Mouse (Mus musculus) midbrain, embryonic 15.5 days (tissue): ENCODE measurements at regions not wholly inside any gene's neighbourhood (a gene's known extent, or its start where the extent isn't known, plus 50 kb on each side); places are given as distances from the start of the nearest gene placed in this dataset.
"Not testable (repeated sequence)": the region's sequence is repeated elsewhere in the genome, so short reads cannot be mapped to it uniquely, and the experiment has no call there.

Experiments
- ATAC-seq: fragments of 200-750 bp; cut with Nextera tagmentation; replicated peaks from 2 replicates; pipeline ENCODE4 v1.8.0; 2017; ENCODE audit warnings: moderate TSS enrichment
- H3K27ac ChIP-seq: fragments of 300-500 bp; sonication (generic); 2 replicates; pipeline ENCODE4 v1.5.1; 2015; ENCODE audit warnings: mild to moderate bottlenecking, inconsistent platforms
- H3K27me3 ChIP-seq: fragments of 300-500 bp; sonication (generic); replicated peaks from 2 replicates; pipeline ENCODE4 v1.6.1; 2015; ENCODE audit warnings: inconsistent platforms
- H3K36me3 ChIP-seq: fragments of 300-500 bp; sonication (generic); replicated peaks from 2 replicates; pipeline ENCODE4 v1.6.1; 2015; ENCODE audit warnings: inconsistent platforms
- H3K4me1 ChIP-seq: fragments of 300-500 bp; sonication (generic); 2 replicates; pipeline ENCODE4 v1.6.1; 2015; ENCODE audit warnings: inconsistent platforms
- H3K4me2 ChIP-seq: fragments of 300-500 bp; sonication (generic); 2 replicates; pipeline ENCODE4 v1.6.1; 2015; ENCODE audit warnings: inconsistent platforms, mild to moderate bottlenecking, moderate library complexity
- H3K4me3 ChIP-seq: fragments of 300-500 bp; sonication (generic); 2 replicates; pipeline ENCODE4 v1.5.1; 2015; ENCODE audit warnings: mild to moderate bottlenecking, inconsistent platforms
- H3K9ac ChIP-seq: fragments of 300-500 bp; sonication (generic); 2 replicates; pipeline ENCODE4 v1.6.1; 2015; ENCODE audit warnings: mild to moderate bottlenecking, inconsistent platforms
- H3K9me3 ChIP-seq: fragments of 300-500 bp; sonication (generic); 2 replicates; pipeline ENCODE4 v1.6.1; 2016; ENCODE audit warnings: inconsistent platforms
- WGBS: fragments of 180-500 bp; shearing (Covaris S2); methylation state at CpG from one replicate; pipeline ENCODE4 v1.1.7; 2015; ENCODE audit warnings: mixed read lengths; 5-methylcytosine and 5-hydroxymethylcytosine counted together

DNA sequence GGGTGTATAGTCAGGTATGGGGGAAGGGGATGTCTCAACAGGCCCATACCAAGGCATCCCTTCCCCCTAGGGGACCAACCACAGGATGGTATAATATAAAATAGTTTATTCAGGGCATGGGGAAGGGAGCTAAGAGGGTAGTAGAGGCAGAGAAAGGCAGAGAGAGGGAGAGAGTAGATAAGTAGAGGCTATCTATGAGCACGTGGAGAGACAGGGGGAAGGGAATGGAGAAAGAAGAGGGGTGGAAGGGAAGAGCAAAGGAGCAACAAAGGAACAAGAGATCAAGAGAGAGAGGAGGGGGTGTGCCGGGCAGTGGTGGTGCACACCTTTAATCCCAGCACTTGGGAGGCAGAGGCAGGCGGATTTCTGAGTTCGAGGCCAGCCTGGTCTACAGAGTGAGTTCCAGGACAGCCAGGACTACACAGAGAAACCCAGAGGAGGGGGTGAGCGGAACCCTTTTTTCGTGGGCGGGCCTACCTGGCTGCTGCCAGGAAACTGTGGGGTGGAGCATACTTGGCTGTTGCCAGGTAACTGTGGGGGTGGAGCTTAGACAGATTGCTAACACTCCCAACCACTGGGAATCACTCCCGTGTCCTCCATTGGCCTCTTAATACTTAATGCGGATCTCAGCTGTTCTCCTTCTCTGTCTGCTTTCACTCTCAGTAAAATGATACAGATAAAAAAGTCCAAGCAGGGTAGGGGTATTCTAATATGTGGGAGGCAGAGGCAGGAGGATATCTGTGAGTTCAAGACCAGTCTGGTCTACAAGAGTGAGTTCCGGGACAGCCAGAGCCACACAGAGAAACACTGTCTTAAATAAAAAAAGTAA lies 79.3 kb upstream of the Med13l start:
- Histone ChIP-seq H3K27me3 (no peaks in the 10 kb centered on the region; the same call in 1 of the 2 replicates), H3K4me3 (no peak overlapping the region), H3K4me2 (no peak overlapping the region), H3K27ac (no peak overlapping the region), H3K9me3 (no peaks in the 10 kb centered on the region), H3K36me3 (no peaks in the 10 kb centered on the region), H3K4me1 (peaks cover 6% of the 10 kb centered on the region), H3K9ac (no peak overlapping the region)
- WGBS: 78% methylated on average over 10 of the region's 10 CpGs
- no peak for ATAC-seq

DNA sequence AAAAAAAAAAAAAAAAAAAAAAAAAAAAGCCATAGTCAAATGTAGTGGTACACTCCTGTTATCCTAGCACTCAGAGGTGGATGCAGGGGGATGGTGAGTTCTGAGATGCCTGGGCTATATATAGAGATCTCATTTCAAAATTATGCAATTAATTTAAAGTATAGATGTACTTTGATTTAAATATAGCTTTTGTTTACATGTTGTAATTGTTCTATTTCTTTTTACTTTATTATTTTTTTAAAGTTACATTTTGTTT lies 78.8 kb upstream of the Med13l start:
- no peaks in the 10 kb centered on the region; the same call in 1 of the 2 replicates for H3K27me3 ChIP-seq
- no peak for ATAC-seq

DNA sequence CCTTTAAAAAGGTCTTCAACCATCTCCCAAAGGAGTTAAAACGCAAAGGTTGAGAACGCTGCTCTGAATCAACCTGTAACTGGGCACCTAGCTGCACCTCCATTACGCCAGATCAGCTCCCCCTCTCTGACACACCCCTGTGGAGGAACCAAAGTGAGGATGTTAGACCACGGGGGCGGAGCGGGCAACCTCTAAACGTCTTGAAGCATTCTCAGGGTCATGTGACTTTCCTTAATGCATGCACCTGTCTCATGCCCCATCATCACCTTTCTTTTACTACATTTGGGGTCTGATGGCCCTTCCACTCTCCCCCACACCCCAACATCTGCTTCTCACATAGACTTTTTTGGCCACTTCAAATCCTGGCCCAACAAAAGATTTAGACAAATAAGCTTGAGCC lies 77.9 kb upstream of the Med13l start:
- Histone ChIP-seq H3K9ac (no peak overlapping the region), H3K4me1 (peaks cover 6% of the 10 kb centered on the region), H3K27ac (no peak overlapping the region), H3K27me3 (no peaks in the 10 kb centered on the region), H3K4me2 (no peak overlapping the region), H3K9me3 (no peaks in the 10 kb centered on the region), H3K36me3 (no peaks in the 10 kb centered on the region), H3K4me3 (no peak overlapping the region)
- 49% methylated on average over 7 of the region's 7 CpGs for WGBS
- no peak for ATAC-seq

More for the DNA sequence above, 78.8 kb upstream of the Med13l start:
- Histone ChIP-seq H3K36me3 (no peaks in the 10 kb centered on the region), H3K4me3 (no peak overlapping the region), H3K4me2 (no peak overlapping the region), H3K27ac (no peak overlapping the region), H3K9ac (no peak overlapping the region), H3K9me3 (no peaks in the 10 kb centered on the region), H3K4me1 (peaks cover 6% of the 10 kb centered on the region)

DNA sequence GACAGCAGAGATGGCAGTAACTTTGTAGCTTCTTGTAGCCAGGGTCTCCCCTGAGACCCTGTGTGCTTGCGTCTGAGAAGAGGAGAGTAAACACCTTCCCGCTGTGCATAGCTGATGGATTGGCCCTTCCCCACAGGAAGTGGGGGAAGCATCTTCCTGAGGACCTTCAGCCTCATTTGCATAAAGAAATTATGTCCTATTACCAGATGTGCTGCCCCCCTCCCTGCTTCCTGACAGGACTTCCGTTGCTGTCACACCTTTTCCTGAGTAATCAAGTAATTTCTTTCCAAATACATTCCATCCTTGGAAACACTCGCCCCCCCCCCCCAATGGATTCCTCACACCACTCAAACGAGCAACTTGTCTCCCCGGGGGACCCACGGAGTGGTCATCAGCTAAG lies 77.5 kb upstream of the Med13l start:
- Histone ChIP-seq H3K4me3 (no peak overlapping the region), H3K36me3 (no peaks in the 10 kb centered on the region), H3K4me2 (no peak overlapping the region), H3K9me3 (no peaks in the 10 kb centered on the region), H3K27me3 (no peaks in the 10 kb centered on the region), H3K9ac (no peak overlapping the region), H3K27ac (no peak overlapping the region), H3K4me1 (peaks cover 4% of the 10 kb centered on the region)
- WGBS: 7% methylated on average over 7 of the region's 7 CpGs
- no peak for ATAC-seq

DNA sequence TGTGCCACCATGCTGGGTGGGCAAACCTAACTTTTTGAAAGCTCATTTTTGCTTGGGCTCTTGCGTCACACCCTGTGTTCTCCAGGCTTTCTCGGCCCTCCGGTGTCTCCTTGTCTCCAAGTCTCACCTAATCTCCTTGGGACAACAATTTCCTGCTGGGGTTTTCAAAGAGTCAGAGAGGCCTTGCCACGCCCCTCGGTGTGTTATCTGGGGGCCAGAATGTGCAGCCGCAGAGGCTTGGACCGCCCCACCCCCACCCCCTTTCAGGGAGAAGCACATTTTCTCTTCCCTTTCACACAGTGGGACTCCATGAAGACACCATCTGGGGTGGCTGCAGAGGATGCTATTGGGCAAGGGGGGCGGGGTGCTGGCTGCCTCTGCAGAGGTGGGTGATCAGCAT lies 76.9 kb upstream of the Med13l start:
- WGBS: 11% methylated on average over 8 of the region's 8 CpGs
- Histone ChIP-seq H3K9me3 (no peaks in the 10 kb centered on the region), H3K4me2 (no peak overlapping the region), H3K27me3 (no peaks in the 10 kb centered on the region), H3K9ac (no peak overlapping the region), H3K27ac (no peak overlapping the region), H3K4me1 (peaks cover 1% of the 10 kb centered on the region; the same call in 1 of the 2 replicates), H3K36me3 (no peaks in the 10 kb centered on the region), H3K4me3 (no peak overlapping the region)
- no peak for ATAC-seq

DNA sequence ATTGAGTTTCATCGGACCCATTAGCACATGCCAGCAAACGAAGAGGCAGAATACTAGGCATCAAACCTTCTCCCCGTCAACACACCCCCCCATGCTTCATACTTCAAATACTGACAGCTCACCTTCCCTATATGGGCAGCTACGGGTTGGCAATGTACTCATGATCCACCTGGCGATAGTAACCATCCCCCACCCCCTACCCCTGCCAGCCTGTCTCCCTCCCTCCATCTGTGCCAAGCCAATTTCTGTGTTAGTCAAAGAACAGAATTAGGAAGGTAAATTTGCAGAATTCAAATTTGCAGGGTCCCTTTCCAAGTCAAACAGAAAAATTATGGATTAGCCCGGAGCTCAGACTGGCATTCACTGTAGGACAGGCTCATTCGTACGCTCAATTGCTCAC lies 75.3 kb upstream of the Med13l start:
- no peaks in the 10 kb centered on the region for H3K36me3 ChIP-seq
- H3K4me3 ChIP-seq: no peak overlapping the region
- WGBS: 84% methylated on average over 8 of the region's 8 CpGs
- ATAC-seq: no peak
- H3K4me1 ChIP-seq: no peaks in the 10 kb centered on the region
- no peak overlapping the region for H3K4me2 ChIP-seq
- H3K9ac ChIP-seq: no peak overlapping the region
- H3K9me3 ChIP-seq: no peaks in the 10 kb centered on the region
- no peak overlapping the region for H3K27ac ChIP-seq
- H3K27me3 ChIP-seq: no peaks in the 10 kb centered on the region

DNA sequence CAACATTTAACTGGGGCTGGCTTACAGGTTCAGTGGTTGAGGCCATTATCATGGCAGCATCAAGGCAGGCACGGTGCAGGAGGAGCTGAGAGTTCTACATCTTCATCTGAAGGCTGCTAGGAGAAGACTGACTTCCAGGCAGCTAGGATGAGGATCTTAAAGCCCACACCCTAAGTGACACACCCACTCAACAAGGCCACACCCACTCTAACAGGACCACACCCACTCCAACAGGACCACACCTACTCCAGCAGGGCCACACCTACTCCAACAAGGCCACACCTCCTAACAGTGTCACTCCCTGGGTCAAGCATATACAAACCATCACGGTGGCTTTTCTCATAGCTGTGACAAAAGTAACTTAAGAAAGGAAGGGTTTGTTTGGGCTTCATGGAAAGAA lies 68.0 kb upstream of the Med13l start:
- not testable (repeated sequence) for H3K36me3 ChIP-seq, H3K4me1 ChIP-seq, H3K27ac ChIP-seq, H3K9me3 ChIP-seq, H3K9ac ChIP-seq, ATAC-seq, H3K27me3 ChIP-seq, H3K4me3 ChIP-seq, H3K4me2 ChIP-seq
- 85% methylated on average over 2 of the region's 2 CpGs for WGBS

DNA sequence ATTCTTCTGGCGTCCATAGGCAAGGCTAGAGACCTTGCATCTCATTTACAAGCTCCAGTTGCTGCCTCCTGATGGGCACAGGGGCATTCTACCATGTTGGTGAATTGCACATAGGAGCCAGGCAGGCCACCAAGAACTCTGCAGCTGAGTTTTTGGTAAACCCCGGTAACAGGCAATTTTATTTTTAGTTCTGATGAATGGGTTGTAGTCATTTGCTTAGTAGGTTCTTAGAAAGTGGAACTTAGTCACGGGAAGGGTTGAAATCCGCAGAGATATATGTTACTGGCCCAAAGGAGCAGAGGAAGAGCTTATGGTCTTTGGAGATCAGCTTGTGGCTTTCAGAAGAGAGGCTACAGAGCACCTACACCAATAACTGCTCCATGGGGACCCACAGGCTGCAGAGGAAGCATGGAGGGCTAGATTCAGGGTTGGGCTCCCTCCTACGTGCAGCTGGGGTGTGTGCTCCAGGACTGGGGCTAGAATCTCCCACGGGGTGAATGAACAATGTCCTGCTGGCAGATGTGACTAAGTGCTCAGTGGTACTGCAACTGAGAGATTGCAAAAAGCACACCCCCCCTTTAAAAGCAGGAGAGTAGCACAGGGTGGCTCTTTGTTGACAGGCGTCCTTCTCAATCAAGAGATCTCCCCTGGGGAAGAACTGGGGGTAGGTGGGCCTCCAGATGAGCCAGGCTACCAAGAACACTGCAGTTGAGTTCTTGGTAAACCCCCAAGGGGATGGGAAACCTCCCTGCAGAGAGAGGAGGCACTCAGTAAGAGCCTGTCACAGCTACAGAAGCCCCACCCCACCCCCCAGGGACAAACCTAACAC lies 65.6 kb upstream of the Med13l start:
- 68% methylated on average over 7 of the region's 7 CpGs for WGBS
- no peak for ATAC-seq

DNA sequence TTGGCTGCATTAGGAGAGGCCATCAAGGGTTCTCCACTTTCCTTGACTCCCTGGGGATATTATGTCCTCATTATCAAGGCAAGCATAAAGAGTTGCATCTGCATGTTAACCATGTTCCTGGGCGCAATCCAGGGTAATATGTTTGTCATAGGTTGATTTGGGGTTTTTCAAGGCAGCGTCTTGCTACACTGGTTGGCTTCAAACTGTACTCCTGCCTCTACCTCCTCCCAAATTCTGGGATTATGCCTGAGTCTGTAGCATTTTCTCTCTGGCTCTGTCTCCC lies 65.1 kb upstream of the Med13l start:
- Histone ChIP-seq H3K36me3 (no peaks in the 10 kb centered on the region), H3K27me3 (no peaks in the 10 kb centered on the region), H3K9me3 (no peaks in the 10 kb centered on the region), H3K4me1 (no peaks in the 10 kb centered on the region), H3K4me2 (no peak overlapping the region), H3K9ac (no peak overlapping the region), H3K27ac (no peak overlapping the region), H3K4me3 (no peak overlapping the region)
- WGBS: 78% methylated on average over 2 of the region's 2 CpGs
- no peak for ATAC-seq

More for the DNA sequence above, 65.6 kb upstream of the Med13l start:
- Histone ChIP-seq H3K36me3 (no peaks in the 10 kb centered on the region), H3K4me2 (no peak overlapping the region), H3K4me1 (no peaks in the 10 kb centered on the region), H3K4me3 (no peak overlapping the region), H3K9me3 (no peaks in the 10 kb centered on the region), H3K9ac (no peak overlapping the region), H3K27me3 (no peaks in the 10 kb centered on the region), H3K27ac (no peak overlapping the region)

DNA sequence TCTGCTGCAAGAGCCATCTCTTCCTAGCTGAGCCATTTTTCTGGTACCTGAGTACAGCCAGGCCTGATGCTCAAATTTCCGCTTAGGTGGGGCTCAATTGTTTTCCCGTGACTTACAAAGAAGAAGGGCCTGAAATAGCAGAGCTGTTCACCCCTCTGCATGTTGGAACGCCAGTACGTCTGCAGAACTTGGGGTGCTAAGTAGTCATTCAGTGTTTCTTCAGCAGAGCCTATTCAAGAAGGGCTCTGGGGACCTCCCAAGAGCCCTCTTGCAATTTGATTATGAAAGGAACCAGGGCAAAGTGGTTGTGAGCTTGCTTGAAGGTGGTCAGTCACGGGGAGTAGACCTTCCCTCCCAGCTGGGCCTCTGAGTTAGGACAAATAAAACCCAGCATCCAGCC lies 58.9 kb upstream of the Med13l start:
- H3K27me3 ChIP-seq: no peaks in the 10 kb centered on the region
- no peak overlapping the region for H3K4me3 ChIP-seq
- WGBS: 65% methylated on average over 5 of the region's 5 CpGs
- no peak overlapping the region for H3K4me2 ChIP-seq
- no peak overlapping the region for H3K27ac ChIP-seq
- no peaks in the 10 kb centered on the region for H3K9me3 ChIP-seq
- H3K36me3 ChIP-seq: no peaks in the 10 kb centered on the region
- ATAC-seq: no peak
- H3K9ac ChIP-seq: no peak overlapping the region
- H3K4me1 ChIP-seq: no peaks in the 10 kb centered on the region

DNA sequence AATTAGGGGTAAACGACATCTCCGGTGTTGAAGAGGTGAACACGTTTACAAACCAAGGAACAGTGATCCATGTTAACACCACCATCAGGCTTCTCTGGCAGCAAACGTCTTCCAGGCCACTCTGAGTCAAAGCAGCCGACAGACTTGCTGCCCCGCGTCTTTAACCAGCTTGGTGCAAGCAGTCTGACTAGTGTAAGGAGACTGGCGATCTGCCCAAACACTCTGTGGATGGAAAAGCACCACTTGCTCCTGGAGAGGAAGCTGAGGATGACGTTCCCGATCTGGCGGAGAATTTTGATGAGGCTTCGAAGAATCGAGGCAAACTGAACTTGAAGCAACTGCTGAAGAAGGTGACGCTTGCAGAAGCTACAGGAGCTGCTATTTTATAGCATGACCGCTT lies 57.5 kb upstream of the Med13l start:
- Histone ChIP-seq H3K4me2 (no peak overlapping the region), H3K4me1 (no peaks in the 10 kb centered on the region), H3K4me3 (no peak overlapping the region), H3K27ac (no peak overlapping the region), H3K27me3 (no peaks in the 10 kb centered on the region), H3K9me3 (no peaks in the 10 kb centered on the region), H3K36me3 (no peaks in the 10 kb centered on the region), H3K9ac (no peak overlapping the region)
- no peak for ATAC-seq
- WGBS: 70% methylated on average over 15 of the region's 15 CpGs

DNA sequence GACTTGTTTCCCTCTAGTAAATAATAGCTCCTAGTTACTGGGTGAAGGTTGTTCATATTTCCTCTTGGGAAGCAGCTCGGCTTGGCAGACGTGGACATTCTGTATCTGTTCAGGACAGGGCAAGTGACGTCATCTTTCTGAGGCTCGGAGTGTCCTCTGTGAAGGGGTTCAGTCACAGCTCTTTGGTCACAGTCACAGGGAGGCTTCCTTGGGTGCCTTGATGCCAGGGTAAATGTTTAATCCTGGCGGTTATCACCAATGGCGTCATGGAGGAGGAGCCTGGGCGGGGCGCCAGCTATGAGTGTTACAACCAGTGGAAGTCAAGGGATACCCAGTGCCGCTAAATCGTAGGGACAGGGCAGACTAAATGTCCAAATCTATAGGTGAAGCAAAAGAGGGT lies 56.3 kb upstream of the Med13l start:
- no peak for ATAC-seq
- no peak overlapping the region for H3K4me2 ChIP-seq
- H3K27ac ChIP-seq: no peak overlapping the region
- H3K9ac ChIP-seq: no peak overlapping the region
- no peaks in the 10 kb centered on the region for H3K27me3 ChIP-seq
- H3K36me3 ChIP-seq: no peaks in the 10 kb centered on the region
- WGBS: 91% methylated on average over 10 of the region's 10 CpGs
- no peaks in the 10 kb centered on the region for H3K4me1 ChIP-seq
- no peak overlapping the region for H3K4me3 ChIP-seq
- no peaks in the 10 kb centered on the region for H3K9me3 ChIP-seq

DNA sequence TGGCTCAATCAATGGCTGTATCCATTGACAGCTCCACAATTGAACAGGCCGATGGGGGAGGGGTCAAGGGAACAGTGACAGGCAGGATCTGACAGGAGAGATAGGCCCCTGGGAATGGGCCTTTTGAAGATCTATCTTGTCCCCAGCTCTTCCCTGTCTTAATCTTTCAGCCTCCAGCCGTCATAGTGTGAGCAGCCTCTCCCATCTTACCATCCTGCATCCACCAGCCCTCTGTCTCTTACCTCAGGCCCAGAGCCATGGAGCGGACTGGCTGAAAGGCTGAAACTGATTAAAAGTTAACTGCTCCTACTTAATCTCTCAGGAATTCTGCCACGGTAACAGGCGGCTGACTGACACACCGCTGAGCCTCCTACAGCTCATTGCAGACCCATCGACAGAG lies 55.6 kb upstream of the Med13l start:
- whole genome bisulfite sequencing: 10% methylated on average over 7 of the region's 7 CpGs
- no peaks in the 10 kb centered on the region for H3K27me3 ChIP-seq
- no peaks in the 10 kb centered on the region for H3K4me1 ChIP-seq

More for the DNA sequence above, 55.6 kb upstream of the Med13l start:
- Histone ChIP-seq H3K27ac (no peak overlapping the region), H3K4me3 (no peak overlapping the region), H3K4me2 (no peak overlapping the region), H3K36me3 (no peaks in the 10 kb centered on the region), H3K9me3 (no peaks in the 10 kb centered on the region), H3K9ac (no peak overlapping the region)
- ATAC-seq: no peak
